Mouse (Mus musculus) neural tube, embryonic 11.5 days (tissue): ENCODE measurements at regions not wholly inside any gene's neighbourhood (a gene's known extent, or its start where the extent isn't known, plus 50 kb on each side); places are given as distances from the start of the nearest gene placed in this dataset.

Experiments
- ATAC-seq: fragments of 200-750 bp; cut with Nextera tagmentation; 2 replicates; pipeline ENCODE4 v1.8.0; 2017; ENCODE audit warnings: moderate number of reproducible peaks, mild to moderate bottlenecking, moderate TSS enrichment, moderate library complexity; ENCODE audit not compliant: insufficient read depth, low FRiP score, low TSS enrichment
- DNase-seq: peaks from one replicate; pipeline ENCODE4 v3.0.0-alpha.2; 2015; ENCODE audit warnings: low spot score
- H3K27ac ChIP-seq: fragments of 300-500 bp; sonication (generic); 2 replicates; pipeline ENCODE4 v1.5.1; 2014; ENCODE audit warnings: low read depth, mild to moderate bottlenecking, low read length
- H3K27me3 ChIP-seq: fragments of 300-500 bp; sonication (generic); 2 replicates; pipeline ENCODE4 v1.6.1; 2014; ENCODE audit warnings: mild to moderate bottlenecking, low read length, mixed read lengths; ENCODE audit not compliant: control insufficient read depth, insufficient read depth
- H3K36me3 ChIP-seq: fragments of 300-500 bp; sonication (generic); 2 replicates; pipeline ENCODE4 v1.6.1; 2014; ENCODE audit warnings: mild to moderate bottlenecking, low read length, moderate library complexity, mixed read lengths; ENCODE audit not compliant: control insufficient read depth, insufficient read depth
- H3K4me1 ChIP-seq: fragments of 300-500 bp; sonication (generic); 2 replicates; pipeline ENCODE4 v1.6.1; 2014; ENCODE audit warnings: low read length, mixed read lengths; ENCODE audit not compliant: control insufficient read depth, insufficient read depth
- H3K4me2 ChIP-seq: fragments of 300-500 bp; sonication (generic); 2 replicates; pipeline ENCODE4 v1.6.1; 2014; ENCODE audit warnings: low read depth, mild to moderate bottlenecking, moderate library complexity
- H3K4me3 ChIP-seq: fragments of 300-500 bp; sonication (generic); 2 replicates; pipeline ENCODE4 v1.5.1; 2014; ENCODE audit warnings: low read depth, low read length
- H3K9ac ChIP-seq: fragments of 300-500 bp; sonication (generic); 2 replicates; pipeline ENCODE4 v1.6.1; 2014; ENCODE audit warnings: mild to moderate bottlenecking, low read length
- H3K9me3 ChIP-seq: fragments of 300-500 bp; sonication (generic); 2 replicates; pipeline ENCODE4 v1.6.1; 2016; ENCODE audit warnings: low read length; ENCODE audit not compliant: control insufficient read depth
- WGBS: fragments of 180-500 bp; shearing (Covaris S2); extraction: QIAGEN DNeasy Blood & Tissue Kit; methylation state at CpG from one replicate; pipeline ENCODE4 v1.1.7; 2014; 5-methylcytosine and 5-hydroxymethylcytosine counted together

GRCm38 (mm10) chr13:118272904-118273303 is 113.5 kb upstream of the B430218F22Rik start:
- H3K9me3 ChIP-seq: no peaks in the 10 kb centered on the region
- H3K4me2 ChIP-seq: no peak overlapping the region
- ATAC-seq (no peak), DNase-seq (no peak)
- WGBS: 86% methylated on average over 4 of the region's 4 CpGs
- H3K36me3 ChIP-seq: no peaks in the 10 kb centered on the region
- no peak overlapping the region for H3K9ac ChIP-seq
- no peaks in the 10 kb centered on the region for H3K4me1 ChIP-seq
- no peak overlapping the region for H3K27ac ChIP-seq
- no peak overlapping the region for H3K4me3 ChIP-seq
- no peaks in the 10 kb centered on the region for H3K27me3 ChIP-seq

GRCm38 (mm10) chr13:118280956-118281355 is 105.5 kb upstream of the B430218F22Rik start:
- Histone ChIP-seq H3K27ac (no peak overlapping the region), H3K4me2 (no peak overlapping the region), H3K9me3 (no peaks in the 10 kb centered on the region), H3K4me3 (no peak overlapping the region), H3K9ac (no peak overlapping the region), H3K4me1 (no peaks in the 10 kb centered on the region), H3K27me3 (no peaks in the 10 kb centered on the region), H3K36me3 (no peaks in the 10 kb centered on the region)
- WGBS: 71% methylated on average over 2 of the region's 2 CpGs
- ATAC-seq: no peak
- DNase-seq: no peak

DNA sequence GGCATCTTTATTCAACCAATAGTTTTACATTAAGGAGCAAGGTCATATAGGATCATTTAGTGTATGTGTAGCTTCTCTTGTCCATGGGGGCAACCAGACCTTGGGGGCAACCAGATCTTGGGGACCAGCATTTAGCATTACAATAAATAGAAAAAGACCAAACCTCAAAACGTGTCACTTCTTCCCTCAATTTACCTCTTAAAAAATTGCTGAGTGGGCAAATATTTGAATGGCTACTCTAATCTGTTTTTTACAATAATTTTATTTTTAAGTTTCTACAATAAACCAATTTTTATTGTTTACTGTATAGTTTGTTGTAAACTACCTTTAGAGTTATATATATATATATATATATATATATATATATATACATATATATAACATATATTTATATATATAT is 92.7 kb upstream of the B430218F22Rik start:
- Histone ChIP-seq H3K36me3 (no peaks in the 10 kb centered on the region), H3K4me1 (no peaks in the 10 kb centered on the region), H3K9ac (no peak overlapping the region), H3K27me3 (no peaks in the 10 kb centered on the region), H3K4me3 (no peak overlapping the region), H3K4me2 (no peak overlapping the region), H3K9me3 (no peaks in the 10 kb centered on the region), H3K27ac (no peak overlapping the region)
- DNase-seq: no peak
- 85% methylated on average over 1 of the region's 1 CpGs for WGBS
- ATAC-seq: no peak

- Histone ChIP-seq H3K9ac (no peak overlapping the region), H3K27ac (no peak overlapping the region), H3K36me3 (no peaks in the 10 kb centered on the region), H3K4me1 (no peaks in the 10 kb centered on the region), H3K4me3 (no peak overlapping the region), H3K4me2 (no peak overlapping the region), H3K27me3 (no peaks in the 10 kb centered on the region), H3K9me3 (no peaks in the 10 kb centered on the region)
- ATAC-seq (no peak), DNase-seq (no peak)
- 94% methylated on average over 1 of the region's 1 CpGs for WGBS
Measured at GRCm38 (mm10) chr13:118310080-118310479, 76.3 kb upstream of the B430218F22Rik start.

DNA sequence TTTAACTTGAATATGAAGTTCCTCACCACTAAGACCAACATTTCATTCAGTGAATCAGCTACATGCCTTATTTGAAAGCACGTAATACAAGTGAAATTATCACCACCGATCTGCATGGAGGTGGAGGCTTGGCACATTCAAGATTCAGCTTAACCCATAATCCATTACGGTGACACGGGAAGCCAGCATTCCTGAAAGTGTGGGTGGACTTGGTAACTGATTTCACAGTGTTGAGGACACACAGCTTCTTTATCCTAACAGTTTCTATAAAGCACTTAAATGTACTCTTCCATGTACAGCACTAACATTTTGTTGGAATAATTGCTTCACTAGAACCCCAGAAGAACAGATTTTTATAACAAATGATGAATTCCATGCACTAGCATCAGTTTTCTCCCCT is 72.8 kb upstream of the B430218F22Rik start:
- Histone ChIP-seq H3K27ac (no peak overlapping the region), H3K36me3 (no peaks in the 10 kb centered on the region), H3K4me1 (no peaks in the 10 kb centered on the region), H3K4me2 (no peak overlapping the region), H3K9me3 (no peaks in the 10 kb centered on the region), H3K27me3 (no peaks in the 10 kb centered on the region), H3K4me3 (no peak overlapping the region), H3K9ac (no peak overlapping the region)
- DNase-seq: no peak
- ATAC-seq: no peak
- WGBS: 88% methylated on average over 4 of the region's 4 CpGs
